In genomic region chr11:6290883-6291282, GRCm38 (mm10) we compare ENCODE assay signal across 8 mouse cellular contexts. TPM values are rescaled to one million over a fixed set of nuclear protein-coding genes. Genes with fewer than 3 reads are reported as not detected.
DNase-seq lines count a peak whose midpoint lies in the region; ATAC-seq and TF ChIP-seq lines count a peak whose summit lies in the region.

No protein-coding gene starts in this region.

- peak overlapping the region; percentile 68 for H3K4me2 ChIP-seq in limb, embryonic 15.5 days
- H3K4me2 ChIP-seq in stomach, embryonic 16.5 days (ENCODE audit: low read depth, low read length) = peak overlapping the region; percentile 73

- H3K9ac ChIP-seq in limb, embryonic 15.5 days = peak overlapping the region; percentile 77; the same call in 1 of the 2 replicates
- H3K9ac ChIP-seq in stomach, embryonic 16.5 days (ENCODE audit: low read length) = peak overlapping the region; percentile 78

- H3K4me1 ChIP-seq in limb, embryonic 15.5 days = peaks cover 5% of the 10 kb centered on the region; the same call in 1 of the 2 replicates
- H3K4me1 ChIP-seq in stomach, embryonic 16.5 days (ENCODE audit: control insufficient read depth, insufficient read depth, low read length) = peaks cover 6% of the 10 kb centered on the region

- WGBS in limb, embryonic 15.5 days = 33% methylated on average over 3 of the region's 3 CpGs
- 29% methylated on average over 3 of the region's 3 CpGs for WGBS in stomach, embryonic 16.5 days

- H3K9me3 ChIP-seq in limb, embryonic 15.5 days = no peaks in the 10 kb centered on the region
- no peaks in the 10 kb centered on the region for H3K9me3 ChIP-seq in stomach, embryonic 16.5 days (replicated peaks; ENCODE audit: control insufficient read depth, low read length)

- H3K4me3 ChIP-seq in gastrocnemius, adult 2 months = peak overlapping the region; percentile 96
- H3K4me3 ChIP-seq in limb, embryonic 15.5 days = peak overlapping the region; percentile 91
- peak overlapping the region; percentile 70 for H3K4me3 ChIP-seq in stomach, embryonic 16.5 days (replicated peaks; ENCODE audit: low read length)

- no peak for ATAC-seq in limb, embryonic 15.5 days (ENCODE audit: insufficient number of reproducible peaks, low FRiP score, low TSS enrichment, low read depth)
- ATAC-seq in stomach, embryonic 16.5 days (ENCODE audit: insufficient read depth, low FRiP score) = no peak
- ATAC-seq in cerebellum, adult (ENCODE audit: insufficient number of reproducible peaks, low FRiP score, low TSS enrichment) = no peak

- TF ChIP-seq CTCF in gastrocnemius, adult 2 months (IDR thresholded peaks at IDR 0.05) = no peak

- H3K27me3 ChIP-seq in limb, embryonic 15.5 days = no peaks in the 10 kb centered on the region
- H3K27me3 ChIP-seq in stomach, embryonic 16.5 days (ENCODE audit: control insufficient read depth, insufficient read depth, low read length) = no peaks in the 10 kb centered on the region

- intact Hi-C loops in gastrocnemius, adult 2 months (cut with DNase I) = no loop called here

- peak overlapping the region; percentile 99 for H3K27ac ChIP-seq in gastrocnemius, adult 2 months
- peak overlapping the region; percentile 93 for H3K27ac ChIP-seq in limb, embryonic 15.5 days
- H3K27ac ChIP-seq in stomach, embryonic 16.5 days (ENCODE audit: low read length) = peak overlapping the region; percentile 43

- DNase-seq in gastrocnemius, adult 2 months = no peak
- DNase-seq in gastrocnemius, adult 18-20 months (ENCODE audit: low spot score) = no peak
- DNase-seq in thymus, postnatal 25 days = peak; percentile 14
- DNase-seq in thymus, adult 18-20 months = no peak
- no peak for DNase-seq in adrenal gland, adult 2 months

- no peaks in the 10 kb centered on the region for H3K36me3 ChIP-seq in limb, embryonic 15.5 days
- no peaks in the 10 kb centered on the region for H3K36me3 ChIP-seq in stomach, embryonic 16.5 days (ENCODE audit: control insufficient read depth, insufficient read depth, low read length)

RNA-seq across cellular contexts. Expression of gene Ogdh, which starts 0.6 kb away (rescaled TPM):
- 100 to 1,000 TPM; 620 to 834 TPM for total RNA-seq in gastrocnemius, adult 2 months (2021)
- 100 to 1,000 TPM; 668 to 737 TPM for total RNA-seq in gastrocnemius, adult 18-20 months (2021)
- polyA plus RNA-seq in limb, embryonic 15.5 days (2015; fragmentation: Nextera tagmentation; extraction: Ambion mirVana) = 91.4 and 101 TPM in 2 replicates
- polyA plus RNA-seq in stomach, embryonic 16.5 days (2015; fragmentation: Nextera tagmentation; extraction: Ambion mirVana) = 134 and 137 TPM in 2 replicates
- total RNA-seq in adrenal gland, adult 2 months (2021) = 100 to 1,000 TPM; 601 to 682 TPM
- 227 and 333 TPM in 2 replicates for polyA plus RNA-seq in adrenal gland, adult 2 months (2012; rRNA removed)

RNA-seq across cellular contexts. Expression of gene Tmed4, which starts 16.2 kb away (rescaled TPM):
- total RNA-seq in gastrocnemius, adult 2 months (2021) = 10 to 100 TPM; 57.7 to 75.6 TPM
- 10 to 100 TPM; 65.8 to 66.8 TPM for total RNA-seq in gastrocnemius, adult 18-20 months (2021)
- polyA plus RNA-seq in limb, embryonic 15.5 days (2015; fragmentation: Nextera tagmentation; extraction: Ambion mirVana) = 104 and 106 TPM in 2 replicates
- 119 and 122 TPM in 2 replicates for polyA plus RNA-seq in stomach, embryonic 16.5 days (2015; fragmentation: Nextera tagmentation; extraction: Ambion mirVana)
- 100 to 1,000 TPM; 113 to 118 TPM for total RNA-seq in adrenal gland, adult 2 months (2021)
- 116 and 154 TPM in 2 replicates for polyA plus RNA-seq in adrenal gland, adult 2 months (2012; rRNA removed)

RNA-seq across cellular contexts. Expression of gene Ddx56, which starts 23.3 kb away (rescaled TPM):
- 10 to 100 TPM; 26.1 to 33.0 TPM for total RNA-seq in gastrocnemius, adult 2 months (2021)
- total RNA-seq in gastrocnemius, adult 18-20 months (2021) = 10 to 100 TPM; 23.9 to 25.7 TPM
- polyA plus RNA-seq in limb, embryonic 15.5 days (2015; fragmentation: Nextera tagmentation; extraction: Ambion mirVana) = 81.0 and 91.8 TPM in 2 replicates
- polyA plus RNA-seq in stomach, embryonic 16.5 days (2015; fragmentation: Nextera tagmentation; extraction: Ambion mirVana) = 85.2 and 87.6 TPM in 2 replicates
- 10 to 100 TPM; 44.9 to 51.8 TPM for total RNA-seq in adrenal gland, adult 2 months (2021)
- 23.7 and 27.6 TPM in 2 replicates for polyA plus RNA-seq in adrenal gland, adult 2 months (2012; rRNA removed)

Comparison
In these comparisons a context has a peak if more than half of its experiments do, and no peak if none do; other contexts are left out.
1. H3K27ac ChIP-seq: peak in every context shown above with its lines; median percentile 99 in gastrocnemius, adult 2 months; 93 in limb, embryonic 15.5 days; 43 in stomach, embryonic 16.5 days.